Mouse (Mus musculus) lung, postnatal 14 days (tissue): ENCODE data around the gene Vmn1r76.

Experiments used
- DNase-seq: peaks from one replicate; pipeline ENCODE4 v3.0.0; 2021

Gene Vmn1r76

GRCm38 (mm10) chr7:11938113-11938512 is at the start of gene Vmn1r76:
Gene Vmn1r76, minus strand, starts transcription at chr7:11938213.
- no peak for DNase-seq

DNA sequence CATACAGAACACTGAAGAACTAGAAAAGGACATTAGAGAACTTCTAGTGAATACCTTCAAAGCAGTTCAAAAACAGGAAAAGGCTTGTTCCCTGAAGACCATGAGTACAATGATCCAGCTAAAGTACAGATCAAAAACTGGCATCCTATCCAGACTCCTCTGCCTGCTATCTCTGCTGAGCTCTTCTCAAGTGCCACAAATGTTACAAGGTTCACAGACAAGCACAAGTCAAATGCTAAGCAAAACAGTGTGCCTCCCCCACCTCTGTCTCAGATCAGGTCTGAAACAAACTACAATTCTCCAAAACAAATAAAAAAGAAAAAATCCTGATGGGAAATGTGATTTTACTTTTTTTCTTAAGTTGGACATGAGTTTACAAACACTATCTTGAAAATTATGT is 34.6 kb upstream of the Vmn1r76 start:
- no peak for DNase-seq

- DNase-seq = no peak
Measured at GRCm38 (mm10) chr7:11947991-11948390, 10.0 kb upstream of the Vmn1r76 start.

DNA sequence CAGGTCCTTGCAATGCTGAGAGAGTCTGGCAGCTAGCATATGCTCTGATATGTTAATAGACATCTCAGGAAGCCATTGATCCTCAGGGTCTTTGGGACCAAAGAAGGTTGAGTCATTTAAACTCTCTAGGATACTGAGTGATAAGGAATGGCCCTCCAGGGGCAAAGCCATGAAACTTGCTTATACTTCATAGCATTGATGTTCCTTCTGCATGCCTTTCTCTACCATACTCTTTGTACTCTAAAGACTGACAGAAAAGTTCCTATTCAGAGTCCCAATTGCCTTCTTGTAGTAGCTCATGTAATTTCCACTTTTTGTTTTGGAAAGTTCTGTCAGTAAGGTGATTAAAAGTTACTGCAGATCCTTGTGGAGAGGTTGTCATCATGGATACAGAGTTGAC is 63.7 kb downstream of the Vmn1r76 start, which contains the start of gene Vmn1r75:
Gene Vmn1r75, plus strand, starts transcription at position 301 of the 400 bp plus-strand sequence.
- DNase-seq = no peak
